Mouse (Mus musculus) CH12.LX (cell line): ENCODE results near the gene Cnfn. TPM values are rescaled to one million over a fixed set of nuclear protein-coding genes. Genes with fewer than 3 reads are reported as not detected.

Experiments used
- DNase-seq: peaks from one replicate; pipeline ENCODE4 v3.0.0-alpha.2; 2013; ENCODE audit errors: extremely low read depth
- H3K27ac ChIP-seq: 2 replicates; pipeline ENCODE4 v1.5.1; 2012; ENCODE audit warnings: low read depth, mild to moderate bottlenecking, control low read depth, moderate library complexity; ENCODE audit not compliant: insufficient read depth
- H3K27me3 ChIP-seq: replicated peaks from 2 replicates; pipeline ENCODE3; 2012; ENCODE audit warnings: inconsistent platforms
- H3K36me3 ChIP-seq, 2 experiments: replicated peaks in 1 of 2; 2 replicates each; pipeline versions ENCODE3 to v1.6.1; 2012; ENCODE audit warnings: inconsistent platforms in 1 of 2, low read length in 1 of 2, mild to moderate bottlenecking in 1 of 2, mixed read lengths in 1 of 2, moderate library complexity in 1 of 2; ENCODE audit not compliant: control insufficient read depth in 1 of 2, insufficient read depth in 1 of 2
- H3K4me1 ChIP-seq, 2 experiments: 2 replicates each; pipeline ENCODE4 v1.6.1; 2012; ENCODE audit warnings: inconsistent platforms in 1 of 2, moderate library complexity in 1 of 2; ENCODE audit not compliant: insufficient read depth in 2 of 2, control insufficient read depth in 1 of 2
- H3K4me2 ChIP-seq: 2 replicates; pipeline ENCODE4 v1.6.1; 2012; ENCODE audit warnings: low read depth, mild to moderate bottlenecking, control low read depth; ENCODE audit not compliant: poor library complexity, insufficient read depth, severe bottlenecking
- H3K4me3 ChIP-seq, 3 experiments: fragments of 150-350 bp in 1 of 3; sonication (generic) in 1 of 3; replicated peaks in 1 of 3; 2 replicates each; pipeline versions ENCODE3 to v1.5.1; 2011 to 2012; ENCODE audit warnings: low read depth in 2 of 3, low read length in 2 of 3, mild to moderate bottlenecking in 2 of 3, moderate library complexity in 2 of 3, control low read depth in 1 of 3, improper control_type of control experiment in 1 of 3, inconsistent platforms in 1 of 3, mixed read lengths in 1 of 3; ENCODE audit not compliant: poor library complexity in 1 of 3
- H3K79me2 ChIP-seq: replicated peaks from 2 replicates; pipeline ENCODE4 v1.6.1; 2012; ENCODE audit warnings: mild to moderate bottlenecking, moderate library complexity; ENCODE audit not compliant: control insufficient read depth, poor library complexity, insufficient read depth, severe bottlenecking; ENCODE audit errors: extremely low read depth
- H3K9ac ChIP-seq: 2 replicates; pipeline ENCODE4 v1.6.1; 2012; ENCODE audit warnings: low read depth, mild to moderate bottlenecking, control low read depth, moderate library complexity; ENCODE audit not compliant: insufficient read depth
- H3K9me3 ChIP-seq: replicated peaks from 2 replicates; pipeline ENCODE3; 2012; ENCODE audit warnings: low read length, inconsistent platforms, mixed read lengths
- BHLHE40 ChIP-seq: IDR thresholded peaks from 2 replicates; pipeline ENCODE4 v1.6.1; 2011; ENCODE audit warnings: mild to moderate bottlenecking, low read depth, low read length, improper control_type of control experiment
- CHD1 ChIP-seq: IDR thresholded peaks from 2 replicates; pipeline ENCODE4 v1.6.1; 2012; ENCODE audit warnings: low read depth, low read length, improper control_type of control experiment, inconsistent platforms
- CHD2 ChIP-seq: IDR thresholded peaks from 2 replicates; pipeline ENCODE4 v1.6.1; 2011; ENCODE audit warnings: low read length, improper control_type of control experiment
- CTCF ChIP-seq, 2 experiments: IDR thresholded peaks in 1 of 2; conservative IDR thresholded peaks in 1 of 2; 2 replicates each; pipeline ENCODE4 v1.5.1; 2011 to 2012; ENCODE audit warnings: low read depth in 2 of 2, low read length in 2 of 2, improper control_type of control experiment in 1 of 2, inconsistent platforms in 1 of 2, mild to moderate bottlenecking in 1 of 2, moderate library complexity in 1 of 2
- E2F4 ChIP-seq: IDR thresholded peaks from 2 replicates; pipeline ENCODE4 v1.6.1; 2011; ENCODE audit warnings: low read depth, low read length, improper control_type of control experiment; ENCODE audit not compliant: insufficient replicate concordance
- ETS1 ChIP-seq: conservative IDR thresholded peaks from 2 replicates; pipeline ENCODE4 v1.6.1; 2012; ENCODE audit warnings: low read depth, mild to moderate bottlenecking, inconsistent platforms, low read length, improper control_type of control experiment, moderate library complexity
- GABPA ChIP-seq: IDR thresholded peaks from 2 replicates; pipeline ENCODE4 v1.6.1; 2012; ENCODE audit warnings: low read depth, low read length, improper control_type of control experiment, inconsistent platforms; ENCODE audit not compliant: insufficient replicate concordance
- HCFC1 ChIP-seq: IDR thresholded peaks from 2 replicates; pipeline ENCODE4 v1.6.1; 2012; ENCODE audit warnings: low read depth, mild to moderate bottlenecking, inconsistent platforms, low read length, improper control_type of control experiment
- IRF4 ChIP-seq: IDR thresholded peaks from 2 replicates; pipeline ENCODE4 v1.6.1; 2014; ENCODE audit warnings: low read depth, mild to moderate bottlenecking, inconsistent platforms, low read length, improper control_type of control experiment
- JUN ChIP-seq: IDR thresholded peaks from 2 replicates; pipeline ENCODE4 v1.6.1; 2011; ENCODE audit warnings: low read depth, mild to moderate bottlenecking, low read length, improper control_type of control experiment, moderate library complexity; ENCODE audit not compliant: insufficient read depth
- KAT2A ChIP-seq: IDR thresholded peaks from 2 replicates; pipeline ENCODE4 v1.6.1; 2012; ENCODE audit warnings: low read length, improper control_type of control experiment, inconsistent platforms; ENCODE audit not compliant: insufficient replicate concordance
- MAFK ChIP-seq: IDR thresholded peaks from 2 replicates; pipeline ENCODE4 v1.6.1; 2011; ENCODE audit warnings: low read length, improper control_type of control experiment; ENCODE audit not compliant: insufficient replicate concordance
- MAZ ChIP-seq: IDR thresholded peaks from 2 replicates; pipeline ENCODE4 v1.6.1; 2012; ENCODE audit warnings: low read depth, mild to moderate bottlenecking, inconsistent platforms, low read length, improper control_type of control experiment, moderate library complexity
- MEF2A ChIP-seq: IDR thresholded peaks from 2 replicates; pipeline ENCODE4 v1.6.1; 2014; ENCODE audit warnings: low read depth, mild to moderate bottlenecking, inconsistent platforms, low read length, improper control_type of control experiment, borderline replicate concordance
- MXI1 ChIP-seq: IDR thresholded peaks from 2 replicates; pipeline ENCODE4 v1.6.1; 2011; ENCODE audit warnings: mild to moderate bottlenecking, low read depth, low read length, improper control_type of control experiment
- MYC ChIP-seq: IDR thresholded peaks from 2 replicates; pipeline ENCODE4 v1.6.1; 2011; ENCODE audit warnings: low read depth, mild to moderate bottlenecking, improper control_type of control experiment, low read length
- PAX5 ChIP-seq: IDR thresholded peaks from 2 replicates; pipeline ENCODE4 v1.6.1; 2012; ENCODE audit warnings: low read length, inconsistent platforms, mixed read lengths
- POLR2A ChIP-seq: IDR thresholded peaks from 2 replicates; pipeline ENCODE4 v1.6.1; 2011; ENCODE audit warnings: low read depth, mild to moderate bottlenecking, improper control_type of control experiment, low read length
- RAD21 ChIP-seq: IDR thresholded peaks from 2 replicates; pipeline ENCODE4 v1.6.1; 2011; ENCODE audit warnings: low read depth, mild to moderate bottlenecking, low read length, improper control_type of control experiment, moderate library complexity
- RCOR1 ChIP-seq: conservative IDR thresholded peaks from 2 replicates; pipeline ENCODE4 v1.6.1; 2012; ENCODE audit warnings: low read depth, mild to moderate bottlenecking, inconsistent platforms, low read length, improper control_type of control experiment
- SIN3A ChIP-seq: IDR thresholded peaks from 2 replicates; pipeline ENCODE4 v1.6.1; 2012; ENCODE audit warnings: low read length, improper control_type of control experiment, inconsistent platforms
- SMC3 ChIP-seq: IDR thresholded peaks from 2 replicates; pipeline ENCODE4 v1.6.1; 2011; ENCODE audit warnings: low read depth, low read length, improper control_type of control experiment
- TBP ChIP-seq: conservative IDR thresholded peaks from 2 replicates; pipeline ENCODE4 v1.6.1; 2011; ENCODE audit warnings: low read depth, low read length, improper control_type of control experiment
- TCF12 ChIP-seq: IDR thresholded peaks from 2 replicates; pipeline ENCODE4 v1.6.1; 2014; ENCODE audit warnings: low read depth, mild to moderate bottlenecking, inconsistent platforms, low read length, improper control_type of control experiment
- USF1 ChIP-seq: IDR thresholded peaks from 2 replicates; pipeline ENCODE4 v1.6.1; 2014; ENCODE audit warnings: low read depth, mild to moderate bottlenecking, inconsistent platforms, low read length, improper control_type of control experiment
- USF2 ChIP-seq: conservative IDR thresholded peaks from 2 replicates; pipeline ENCODE4 v1.6.1; 2011; ENCODE audit warnings: low read depth, low read length, improper control_type of control experiment
- ZC3H11A ChIP-seq: IDR thresholded peaks from 2 replicates; pipeline ENCODE4 v1.6.1; 2012; ENCODE audit warnings: low read depth, mild to moderate bottlenecking, inconsistent platforms, low read length, improper control_type of control experiment
- ZKSCAN1 ChIP-seq: IDR thresholded peaks from 2 replicates; pipeline ENCODE4 v1.6.1; 2012; ENCODE audit warnings: low read depth, inconsistent platforms, low read length, improper control_type of control experiment, borderline replicate concordance
- ZMIZ1 ChIP-seq: IDR thresholded peaks from 2 replicates; pipeline ENCODE4 v1.6.1; 2012; ENCODE audit warnings: low read depth, mild to moderate bottlenecking, inconsistent platforms, low read length, improper control_type of control experiment
- ZNF384 ChIP-seq: IDR thresholded peaks from 2 replicates; pipeline ENCODE4 v1.6.1; 2012; ENCODE audit warnings: low read depth, low read length, improper control_type of control experiment, inconsistent platforms
- dilution Hi-C: fragments of 300-500 bp; cut with MboI; formaldehyde crosslinking; loops from 2 replicates; pipeline ENCODE4 v1.14.3; 2020; ENCODE audit warnings: low sequenced_read_pairs; ENCODE audit not compliant: extremely low pct_unique_long_range_greater_than_20kb, extremely low pct_ligation_motif_present
- in situ Hi-C: fragments of 300-500 bp; cut with MboI; formaldehyde crosslinking; loops from 3 replicates; pipeline ENCODE4 v1.14.3; 2019; ENCODE audit warnings: low sequenced_read_pairs, low pct_ligation_motif_present, low pct_unique_long_range_greater_than_20kb, mixed read lengths
- polyA plus RNA-seq: library from polyadenylated mRNA; unstranded; fragments of >175 nt; gene quantifications from 2 replicates; pipeline ENCODE4 v1.2.1, GENCODE M21; 2012; ENCODE audit warnings: low read depth; ENCODE audit not compliant: insufficient read length
- total RNA-seq, 2 experiments: library from RNA; depleted of rRNA; stranded (reverse); fragments of 300-350 nt in 1 of 2; fragments of >200 nt in 1 of 2; gene quantifications; 2 replicates each; pipeline ENCODE4 v1.2.3; 2012 to 2014

The Cnfn gene
- total and polyA plus RNA-seq, 3 experiments, result not detected

GRCm38 (mm10) chr7:25384818-25385217 is 15.3 kb upstream of the Cnfn start:
- Histone ChIP-seq H3K36me3 (peaks cover 24 to 69% of the 10 kb centered on the region in 2 experiments), H3K27me3 (no peaks in the 10 kb centered on the region), H3K4me3 (no peak overlapping the region), H3K9ac (no peak overlapping the region), H3K4me2 (no peak overlapping the region), H3K79me2 (no peaks in the 10 kb centered on the region), H3K9me3 (no peaks in the 10 kb centered on the region), H3K27ac (no peak overlapping the region), H3K4me1 (peaks cover 19 to 34% of the 10 kb centered on the region in 2 experiments)
- dilution Hi-C loops, result no loop called here
- in situ Hi-C loops, result no loop called here
- TF ChIP-seq PAX5 (no peak), MAZ (no peak), MXI1 (no peak), SMC3 (no peak), POLR2A (no peak), HCFC1 (no peak), IRF4 (no peak), MAFK (no peak)
- peak; percentile 19 for DNase-seq

- dilution Hi-C loops, result no loop called here
Observed at GRCm38 (mm10) chr7:25384318-25384717, 14.8 kb upstream of the Cnfn start.

GRCm38 (mm10) chr7:25383891-25384290 is 14.4 kb upstream of the Cnfn start:
- dilution Hi-C loops, result no loop called here
- no peaks in the 10 kb centered on the region for H3K27me3 ChIP-seq
- H3K79me2 ChIP-seq, result no peaks in the 10 kb centered on the region
- H3K27ac ChIP-seq, result no peak overlapping the region
- no peak for DNase-seq
- no peak overlapping the region for H3K4me3 ChIP-seq
- no peak overlapping the region for H3K9ac ChIP-seq
- H3K36me3 ChIP-seq, result peaks cover 25 to 75% of the 10 kb centered on the region in 2 experiments
- peaks cover 19 to 34% of the 10 kb centered on the region in 2 experiments for H3K4me1 ChIP-seq
- in situ Hi-C loops, result no loop called here
- no peak overlapping the region for H3K4me2 ChIP-seq
- no peaks in the 10 kb centered on the region for H3K9me3 ChIP-seq
- TF ChIP-seq ZKSCAN1, result no peak
- TF ChIP-seq TBP, result no peak
- no peak for TF ChIP-seq MEF2A
- TF ChIP-seq MAZ, result no peak
- no peak for TF ChIP-seq CHD1
- TF ChIP-seq RAD21, result no peak
- TF ChIP-seq CHD2, result no peak
- no peak for TF ChIP-seq SIN3A
- no peak for TF ChIP-seq RCOR1
- no peak for TF ChIP-seq MXI1
- no peak for TF ChIP-seq PAX5
- TF ChIP-seq HCFC1, result no peak
- no peak for TF ChIP-seq CTCF (conservative IDR thresholded peaks at IDR 0.05 in 1 of 2, IDR thresholded peaks at IDR 0.05 in 1 of 2; ENCODE audit: low read depth in 2 of 2, low read length in 2 of 2)
- no peak for TF ChIP-seq MAFK
- no peak for TF ChIP-seq ETS1
- no peak for TF ChIP-seq E2F4
- no peak for TF ChIP-seq KAT2A
- TF ChIP-seq BHLHE40, result no peak

More at GRCm38 (mm10) chr7:25384318-25384717, 14.8 kb upstream of the Cnfn start:
- Histone ChIP-seq H3K79me2 (no peaks in the 10 kb centered on the region), H3K4me1 (peaks cover 19 to 34% of the 10 kb centered on the region in 2 experiments), H3K9ac (no peak overlapping the region), H3K4me2 (no peak overlapping the region), H3K27ac (no peak overlapping the region), H3K4me3 (no peak overlapping the region), H3K36me3 (peaks cover 25 to 72% of the 10 kb centered on the region in 2 experiments), H3K9me3 (no peaks in the 10 kb centered on the region), H3K27me3 (no peaks in the 10 kb centered on the region)
- no peak for DNase-seq
- TF ChIP-seq SMC3 (no peak), E2F4 (no peak), USF1 (no peak), MYC (no peak), MAZ (no peak), GABPA (no peak), ZC3H11A (no peak), ZNF384 (no peak), USF2 (no peak), ZMIZ1 (no peak), RAD21 (no peak), TCF12 (no peak), TBP (no peak), ZKSCAN1 (no peak), JUN (no peak)
- in situ Hi-C loops, result no loop called here
